Mouse (Mus musculus): Measurements from ENCODE around the gene Ccdc77.

- TF ChIP-seq JUND (conservative IDR thresholded peaks at IDR 0.05; ENCODE audit: low read depth, low read length) (no peak), CHD2 (IDR thresholded peaks at IDR 0.05; ENCODE audit: low read length) (no peak), GABPA (IDR thresholded peaks at IDR 0.05; ENCODE audit: insufficient replicate concordance, low read depth, low read length) (no peak), ZC3H11A (IDR thresholded peaks at IDR 0.05; ENCODE audit: low read depth, low read length) (no peak), EP300 (IDR thresholded peaks at IDR 0.05; ENCODE audit: low read length) (no peak), UBTF (IDR thresholded peaks at IDR 0.05; ENCODE audit: low read depth, low read length) (no peak), POLR2AphosphoS2 (IDR thresholded peaks at IDR 0.05; ENCODE audit: low read depth, low read length) (no peak), MAX (IDR thresholded peaks at IDR 0.05; ENCODE audit: low read length) (no peak), PAX5 (IDR thresholded peaks at IDR 0.05; ENCODE audit: low read length) (no peak), CTCF (conservative IDR thresholded peaks at IDR 0.05 in 1 of 2, IDR thresholded peaks at IDR 0.05 in 1 of 2; ENCODE audit: low read depth in 2 of 2, low read length in 2 of 2) (no peak)
These were observed 89.3 kb downstream of the Ccdc77 start for GRCm38 (mm10) chr6:120274887-120275286.
